Mouse (Mus musculus) layer of hippocampus, adult 9-11 months (tissue): ENCODE data around the gene Serpinb6e.

Experiments used
- DNase-seq: peaks from one replicate; pipeline ENCODE4 v3.0.0; 2022

Serpinb6e gene

DNA sequence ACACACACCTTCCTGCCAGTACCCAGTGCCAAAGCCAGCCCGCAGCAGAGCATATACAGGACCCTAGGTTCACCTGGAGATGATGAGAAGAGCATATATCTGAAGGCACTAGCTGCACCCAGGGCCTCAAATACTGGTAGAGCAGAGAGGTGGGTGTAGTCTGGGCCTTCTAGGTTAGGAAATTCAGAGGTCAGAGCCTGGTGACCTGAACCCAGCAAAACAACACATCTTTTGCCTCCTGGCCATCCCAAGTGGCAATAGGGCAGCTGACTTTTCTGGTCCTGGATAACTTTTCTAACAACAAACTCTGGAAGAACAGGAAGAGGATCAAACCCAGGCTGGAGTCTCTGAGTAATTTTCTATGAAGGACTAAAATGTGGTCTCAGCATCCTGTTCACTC is at the start of gene Serpinb6e:
Gene Serpinb6e (minus strand): TSS at position 101 of the 400 bp plus-strand sequence.
- no peak for DNase-seq

- no peak for DNase-seq
Observed at GRCm38 (mm10) chr13:33830751-33831150, 12.5 kb downstream of the Serpinb6e start.

DNA sequence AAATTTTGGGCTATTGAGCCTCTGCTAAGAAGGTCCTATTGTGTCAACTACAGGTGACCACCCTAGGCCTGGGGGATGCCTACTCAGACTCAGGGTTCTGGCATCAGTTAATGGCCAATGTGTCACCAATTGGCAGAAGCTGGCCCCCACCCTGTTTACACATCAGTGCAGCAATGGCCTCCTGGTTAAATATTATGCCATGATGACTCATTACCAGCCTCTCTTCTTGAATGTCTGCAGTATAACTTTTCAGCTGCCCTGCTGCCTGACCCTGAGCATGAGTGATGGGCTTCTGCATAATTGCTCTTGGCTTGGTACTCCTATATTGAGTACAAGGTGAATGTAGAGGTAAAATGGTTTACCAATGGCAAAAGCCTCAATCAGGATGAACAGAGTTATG is 19.8 kb downstream of the Serpinb6e start:
- DNase-seq: no peak

DNA sequence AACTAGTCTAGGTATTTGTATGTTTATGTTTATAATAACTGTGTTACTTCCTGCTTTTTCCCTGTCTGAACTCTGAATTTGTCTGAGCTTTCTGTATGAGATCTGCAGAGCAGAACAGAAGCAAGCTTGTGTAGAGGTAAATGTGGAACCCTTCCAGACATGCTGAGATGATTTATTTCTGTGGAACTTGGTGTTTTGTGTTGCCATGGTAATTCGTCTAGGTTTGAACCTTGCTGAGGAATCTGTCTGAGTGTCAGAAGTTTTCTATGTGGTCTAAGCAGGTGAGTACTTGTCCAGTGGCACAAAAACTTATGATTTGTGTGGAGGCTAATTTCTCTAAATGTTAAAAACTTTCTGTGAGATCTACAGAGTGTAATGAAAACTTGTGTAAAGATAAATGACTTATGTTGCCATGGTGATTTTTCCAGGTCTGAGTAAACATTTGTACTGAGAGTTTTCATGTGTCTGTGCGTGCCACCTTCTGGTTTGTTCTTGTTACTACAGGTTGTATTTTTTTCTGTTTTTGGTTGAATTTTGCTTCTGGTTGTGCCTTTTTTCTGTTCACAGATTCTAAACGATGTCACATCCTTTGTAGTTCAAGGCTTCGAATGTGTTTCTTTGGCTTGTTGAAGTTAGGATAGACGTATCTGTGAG is 21.6 kb downstream of the Serpinb6e start:
- no peak for DNase-seq
